Mouse (Mus musculus) kidney, adult 8-10 months (tissue): ENCODE measurements around the gene Bdkrb2.
A peak's percentile ranks its signal among the peaks of the same experiment; 100 is the strongest.

Source experiments
- DNase-seq, 2 experiments: peaks; one replicate each; pipeline ENCODE4 v3.0.0; 2022

The Bdkrb2 gene

GRCm38 (mm10) chr12:105547151-105547550, 15.9 kb upstream of the Bdkrb2 start:
- no peak for DNase-seq

- DNase-seq, result no peak
Measured at GRCm38 (mm10) chr12:105548001-105548400, 15.0 kb upstream of the Bdkrb2 start.

GRCm38 (mm10) chr12:105548881-105549280, 14.1 kb upstream of the Bdkrb2 start:
- DNase-seq, result peak; percentile 41 to 54

- DNase-seq, result no peak
Measured at GRCm38 (mm10) chr12:105549835-105550802, 12.9 kb upstream of the Bdkrb2 start.

- DNase-seq, result no peak
Measured at GRCm38 (mm10) chr12:105551551-105551989, 11.5 kb upstream of the Bdkrb2 start.

GRCm38 (mm10) chr12:105554151-105554772, 8.8 kb upstream of the Bdkrb2 start:
- DNase-seq, result peak in 1 of 2 experiments; percentile 24

- DNase-seq, result peak; percentile 20 to 49
Measured at GRCm38 (mm10) chr12:105555172-105555571, 7.9 kb upstream of the Bdkrb2 start.

GRCm38 (mm10) chr12:105557250-105557925, 5.6 kb upstream of the Bdkrb2 start:
- peak in 1 of 2 experiments; percentile 45 for DNase-seq

- DNase-seq, result no peak
Measured at GRCm38 (mm10) chr12:105561007-105561534, 2.0 kb upstream of the Bdkrb2 start.

GRCm38 (mm10) chr12:105562056-105562820, 788 bp upstream of the Bdkrb2 start:
- DNase-seq, result no peak

GRCm38 (mm10) chr12:105563726-105564275, 775 bp downstream of the Bdkrb2 start:
- no peak for DNase-seq

- no peak for DNase-seq
Measured at GRCm38 (mm10) chr12:105565221-105565620, 2.2 kb downstream of the Bdkrb2 start.

- no peak for DNase-seq
Measured at GRCm38 (mm10) chr12:105571867-105572266, 8.8 kb downstream of the Bdkrb2 start.

- DNase-seq, result no peak
Measured at GRCm38 (mm10) chr12:105572622-105573021, 9.6 kb downstream of the Bdkrb2 start.

GRCm38 (mm10) chr12:105574356-105574755, 11.3 kb downstream of the Bdkrb2 start:
- no peak for DNase-seq

- no peak for DNase-seq
Measured at GRCm38 (mm10) chr12:105580490-105580889, 17.5 kb downstream of the Bdkrb2 start.

GRCm38 (mm10) chr12:105582486-105582885, 19.5 kb downstream of the Bdkrb2 start:
- DNase-seq, result no peak

- DNase-seq, result no peak
Measured at GRCm38 (mm10) chr12:105583484-105583883, 20.5 kb downstream of the Bdkrb2 start.

- DNase-seq, result peak; percentile 56 to 72
Measured at GRCm38 (mm10) chr12:105584851-105585250, 21.8 kb downstream of the Bdkrb2 start.

- DNase-seq, result no peak
Measured at GRCm38 (mm10) chr12:105587526-105587925, 24.5 kb downstream of the Bdkrb2 start.

GRCm38 (mm10) chr12:105590786-105591185, 27.8 kb downstream of the Bdkrb2 start:
- DNase-seq, result no peak

GRCm38 (mm10) chr12:105592361-105592761, 29.3 kb downstream of the Bdkrb2 start:
- DNase-seq, result no peak
